Mouse (Mus musculus) macrophage (primary cell): Measurements from ENCODE around the gene 1700020D05Rik. TPM values are rescaled to one million over a fixed set of nuclear protein-coding genes. Genes with fewer than 3 reads are reported as not detected.
"Not testable (repeated sequence)": the region's sequence is repeated elsewhere in the genome, so short reads cannot be mapped to it uniquely, and the experiment has no call there.

Experiments used
- H3K27ac ChIP-seq: fragments of 350-480 bp; formaldehyde crosslinking; 2 replicates; pipeline ENCODE4 v1.9.0; 2021
- H3K36me3 ChIP-seq: fragments of 350-480 bp; formaldehyde crosslinking; 2 replicates; pipeline ENCODE4 v1.9.0; 2021; ENCODE audit errors: inconsistent target
- H3K4me3 ChIP-seq: fragments of 350-480 bp; formaldehyde crosslinking; 2 replicates; pipeline ENCODE4 v1.9.0; 2021; ENCODE audit errors: inconsistent target
- H3K79me2 ChIP-seq: fragments of 350-480 bp; formaldehyde crosslinking; 2 replicates; pipeline ENCODE4 v1.9.0; 2021; ENCODE audit errors: inconsistent target
- WGBS: methylation state at CpG from one replicate; pipeline ENCODE4 v1.1.7; 2026; ENCODE audit warnings: inconsistent platforms; ENCODE audit not compliant: missing documents; 5-methylcytosine and 5-hydroxymethylcytosine counted together
- polyA plus RNA-seq: library from polyadenylated mRNA; stranded (reverse); fragments of 250-400 nt; gene quantifications from 3 replicates; pipeline ENCODE4 v1.2.4, GENCODE M21; 2018; ENCODE audit warnings: inconsistent platforms

Gene 1700020D05Rik
- polyA plus RNA-seq, 1 experiment from 2014 or later, result 0.34 TPM

DNA sequence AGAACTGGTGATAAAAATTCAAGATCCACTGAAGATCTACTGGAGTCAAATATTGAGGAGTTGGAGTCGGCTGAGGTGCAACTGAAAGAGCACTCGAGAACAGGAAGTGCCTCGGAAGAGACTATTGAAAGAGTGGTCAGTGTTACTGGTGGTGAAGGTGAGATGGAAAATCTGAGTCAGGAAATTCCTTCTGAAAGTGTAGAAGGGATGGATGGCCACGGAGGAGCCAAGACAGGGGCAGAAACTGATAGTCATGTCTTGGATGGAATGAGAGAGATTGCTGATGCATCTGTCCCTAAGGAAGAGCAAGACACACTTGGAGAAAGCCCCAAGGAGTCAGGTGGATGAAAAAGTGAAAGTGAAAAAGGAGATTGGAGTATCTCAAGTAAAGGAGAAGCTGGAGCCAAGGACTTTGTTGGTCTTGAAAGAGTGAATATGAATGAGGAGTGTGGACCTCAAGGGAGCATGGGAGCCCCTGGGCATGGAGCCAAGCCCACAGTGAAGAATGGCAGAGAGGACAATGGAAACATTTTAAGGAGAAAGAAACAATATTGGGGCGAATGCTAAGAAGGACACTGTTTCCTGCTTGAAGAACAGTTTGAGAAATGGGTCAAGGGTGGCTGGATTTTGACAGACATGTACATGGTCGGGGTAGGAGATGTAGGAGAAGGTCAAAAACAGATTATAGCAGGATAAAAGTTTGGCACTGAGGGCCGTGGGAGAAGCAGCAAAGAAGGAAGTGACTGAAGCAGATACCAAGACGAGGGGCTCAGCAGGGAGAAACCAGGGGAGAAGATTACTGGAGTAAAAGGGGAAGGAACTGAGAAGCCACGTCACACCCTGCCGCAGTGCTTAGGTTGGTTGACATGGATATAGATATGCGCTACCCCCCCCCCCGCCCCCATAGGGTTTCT lies 8.8 kb upstream of the 1700020D05Rik start:
- H3K27ac ChIP-seq, result peak overlapping the region; percentile 78

DNA sequence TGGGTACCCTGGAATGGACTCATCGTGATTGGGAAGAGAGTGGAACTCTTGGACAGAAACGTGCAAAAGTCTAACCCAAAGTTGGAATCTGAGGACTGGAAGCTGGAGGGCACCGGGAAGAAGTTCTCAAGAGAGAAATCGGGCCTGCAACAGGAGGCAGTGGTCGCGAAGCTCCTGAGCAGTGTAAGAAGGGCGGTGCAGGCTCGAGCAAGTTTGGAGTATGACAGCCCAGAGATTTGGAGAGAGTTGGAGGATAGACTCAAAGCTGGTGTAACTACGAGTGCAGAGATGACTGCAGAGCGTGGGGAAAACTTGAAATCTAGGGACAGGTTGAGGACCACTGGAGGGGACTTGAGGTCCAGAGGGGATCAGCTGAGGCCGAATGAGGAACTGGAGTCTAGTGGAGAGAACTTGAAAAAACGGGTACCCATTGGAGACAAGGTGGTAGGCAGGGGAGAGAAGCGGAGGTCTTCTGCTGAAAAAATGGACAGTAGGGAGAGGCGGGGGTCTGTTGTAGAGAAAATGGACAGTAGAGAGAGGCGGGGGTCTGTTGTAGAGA lies 7.6 kb upstream of the 1700020D05Rik start:
- 12% methylated on average over 15 of the region's 15 CpGs for WGBS

More for the DNA sequence above, 8.8 kb upstream of the 1700020D05Rik start:
- no peaks in the 10 kb centered on the region for H3K36me3 ChIP-seq
- peak overlapping the region; percentile 71 for H3K4me3 ChIP-seq
- WGBS, result 6% methylated on average over 11 of the region's 12 CpGs
- H3K79me2 ChIP-seq, result peaks cover 45% of the 10 kb centered on the region

DNA sequence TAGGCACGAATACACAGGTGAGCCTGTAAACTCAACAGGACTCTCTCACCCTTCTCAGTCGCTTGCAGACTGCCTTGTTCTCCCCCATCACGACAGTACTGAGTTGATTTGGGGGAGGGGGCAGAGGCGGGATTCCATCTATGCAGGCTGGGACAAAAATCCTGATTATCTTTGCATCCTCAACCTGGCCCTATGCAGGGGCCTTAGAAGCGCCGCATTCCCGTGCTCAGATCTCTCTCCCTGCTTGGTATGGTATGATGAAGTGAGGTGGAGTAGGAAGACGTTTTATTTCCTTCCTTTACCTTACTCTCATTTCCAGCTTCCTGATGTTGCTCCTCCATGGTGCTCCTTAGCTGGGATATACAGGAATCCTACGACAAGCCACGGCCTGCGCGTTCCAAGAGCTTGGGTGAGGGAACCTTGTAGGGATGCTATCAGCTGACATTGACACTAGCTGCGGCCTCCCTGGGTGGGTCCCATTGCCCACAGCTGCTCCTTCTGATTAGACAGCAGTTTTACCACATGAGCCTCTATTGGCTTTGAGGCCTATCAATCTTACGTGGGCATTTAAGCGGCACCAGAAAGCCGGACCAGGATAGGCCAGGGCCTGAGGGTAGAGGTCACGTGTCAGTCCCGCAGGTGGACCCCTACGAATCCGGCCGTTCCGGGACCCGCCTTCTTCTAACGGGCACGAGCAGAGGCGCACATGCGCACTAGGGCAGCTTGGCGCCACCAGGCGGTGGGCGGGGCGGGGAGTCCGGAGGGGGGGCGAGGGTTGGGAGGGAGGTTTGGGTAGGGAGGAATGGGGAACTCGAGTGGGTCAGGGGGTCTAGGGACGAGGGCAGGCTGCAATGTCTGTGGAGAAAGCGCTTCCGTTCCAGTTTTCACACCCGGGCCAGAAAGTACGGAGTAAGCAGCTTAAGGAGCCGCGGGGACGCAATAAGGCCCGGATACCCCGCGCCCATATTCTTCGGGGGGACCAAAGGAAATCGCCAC lies 6.7 kb upstream of the 1700020D05Rik start, which contains the start of gene Snx32:
Gene Snx32 (minus strand): TSS at position 508 of the 996 bp plus-strand sequence.
- Histone ChIP-seq H3K4me3 (peak within 1 kb of the TSS; percentile 86), H3K27ac (peak within 1 kb of the TSS; percentile 89), H3K36me3 (no peaks in the 10 kb centered on the region), H3K79me2 (peaks cover 65% of the 10 kb centered on the region)
- 2% methylated on average over 46 of the region's 47 CpGs for WGBS

More for the DNA sequence above, 7.6 kb upstream of the 1700020D05Rik start:
- peak overlapping the region; percentile 71 for H3K4me3 ChIP-seq
- no peaks in the 10 kb centered on the region for H3K36me3 ChIP-seq
- peak overlapping the region; percentile 89 for H3K27ac ChIP-seq
- peaks cover 57% of the 10 kb centered on the region for H3K79me2 ChIP-seq

DNA sequence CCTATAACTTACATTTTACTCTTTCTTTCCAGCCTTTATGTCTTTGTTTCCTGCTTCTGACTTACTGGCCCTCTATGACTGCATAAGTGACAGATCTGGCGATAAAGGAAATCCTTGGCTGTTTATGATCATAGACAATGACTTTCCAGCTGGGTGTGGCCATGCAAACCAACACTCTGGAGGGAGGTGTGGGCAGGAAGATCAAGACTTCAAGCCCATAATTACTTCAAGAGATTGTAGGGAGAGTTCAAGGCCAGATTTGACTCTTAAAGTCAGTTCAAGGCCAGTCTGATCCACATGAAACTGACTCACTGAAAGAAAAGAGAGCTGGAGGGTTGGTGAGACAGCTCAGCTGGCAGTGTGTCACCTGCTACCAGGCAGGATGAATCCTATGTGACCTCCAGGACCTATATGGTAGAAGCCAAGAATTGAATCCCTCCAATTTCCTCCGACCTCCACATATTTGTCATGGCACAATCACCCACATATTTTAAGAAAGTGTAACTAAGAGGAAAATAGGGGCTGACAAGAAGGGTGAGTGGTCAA lies 3.2 kb downstream of the 1700020D05Rik start:
- peaks cover 24% of the 10 kb centered on the region for H3K36me3 ChIP-seq
- no peak overlapping the region for H3K27ac ChIP-seq

DNA sequence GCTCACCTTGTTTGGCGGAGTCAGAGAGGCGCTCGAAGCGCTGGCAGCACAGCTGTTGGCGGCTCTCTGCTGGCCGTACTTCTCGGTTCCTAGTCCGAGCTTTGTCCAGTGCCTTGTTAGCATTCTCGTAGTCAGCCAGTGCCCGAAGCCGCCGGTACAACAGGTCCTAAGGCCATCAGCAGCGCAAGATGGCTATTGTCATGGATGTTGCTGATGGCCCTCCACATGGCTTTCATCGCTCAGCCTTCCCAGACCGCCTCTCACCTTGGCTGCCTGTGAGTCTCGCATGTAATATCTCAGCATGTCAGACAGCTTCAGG lies 7.6 kb downstream of the 1700020D05Rik start:
- peaks cover 42% of the 10 kb centered on the region for H3K36me3 ChIP-seq
- peaks cover 58% of the 10 kb centered on the region for H3K79me2 ChIP-seq
- H3K27ac ChIP-seq, result no peak overlapping the region
- 95% methylated on average over 16 of the region's 16 CpGs for WGBS
- H3K4me3 ChIP-seq, result no peak overlapping the region

More for the DNA sequence above, 3.2 kb downstream of the 1700020D05Rik start:
- 94% methylated on average over 2 of the region's 2 CpGs for WGBS
- no peak overlapping the region for H3K4me3 ChIP-seq
- peaks cover 63% of the 10 kb centered on the region for H3K79me2 ChIP-seq

DNA sequence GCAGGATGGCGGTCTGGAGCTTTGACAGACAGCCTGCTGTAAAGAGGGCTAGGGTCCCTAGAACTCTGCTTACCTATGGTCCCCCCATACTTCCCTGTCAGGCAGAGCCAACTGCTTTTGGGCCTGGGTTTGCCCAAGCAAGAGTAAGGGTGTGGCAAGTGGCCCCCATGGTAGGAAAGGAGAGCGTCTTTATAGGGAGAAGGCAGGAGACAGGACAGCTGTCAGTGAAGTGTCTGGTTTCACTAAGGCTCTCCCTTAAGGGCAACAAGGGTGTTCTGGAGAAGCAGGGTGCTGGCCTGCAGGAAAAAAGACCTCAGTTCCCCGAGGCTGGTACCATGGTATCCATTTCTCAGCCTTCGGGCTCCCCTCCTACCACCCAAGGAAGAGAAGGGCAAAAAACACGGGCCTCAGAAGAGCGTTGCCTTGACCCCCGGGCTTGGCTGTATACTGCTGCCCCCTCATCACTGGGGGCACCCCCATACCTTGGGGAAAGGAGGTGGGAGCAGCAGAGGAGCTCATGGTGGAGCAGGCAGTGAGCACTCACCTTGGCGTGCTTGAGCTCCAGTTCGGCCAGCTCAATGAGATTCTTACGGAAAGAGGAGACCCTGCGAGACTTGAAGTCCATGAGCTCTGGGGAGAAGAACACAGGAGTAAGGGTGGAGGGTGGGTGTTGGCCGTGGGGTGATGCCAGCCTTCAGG lies 8.1 kb downstream of the 1700020D05Rik start:
- Histone ChIP-seq H3K4me3 (no peak overlapping the region), H3K79me2 (peaks cover 53% of the 10 kb centered on the region), H3K27ac (no peak overlapping the region), H3K36me3 (peaks cover 42% of the 10 kb centered on the region)
- WGBS, result 95% methylated on average over 12 of the region's 12 CpGs

DNA sequence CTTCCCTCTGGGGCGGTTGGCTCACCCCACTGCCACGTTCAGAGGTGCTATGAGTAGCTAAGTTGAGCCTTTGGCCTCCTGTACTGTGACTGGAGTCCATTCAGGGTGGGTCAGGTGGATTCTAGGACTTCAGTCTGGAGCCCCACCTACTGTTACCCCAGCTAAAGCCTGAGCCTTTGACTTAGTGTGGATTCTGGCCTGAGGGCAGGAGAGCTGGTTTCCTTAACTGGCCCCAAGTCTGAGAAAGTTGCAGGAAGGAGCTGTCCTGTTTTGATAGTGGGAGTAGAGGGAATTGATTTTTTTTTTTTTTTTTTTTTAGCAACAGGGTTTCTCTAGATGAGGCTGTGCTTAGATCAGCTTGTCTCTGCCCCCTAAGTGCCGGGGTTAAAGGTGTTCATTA lies 9.3 kb downstream of the 1700020D05Rik start:
- H3K79me2 ChIP-seq, result peaks cover 46% of the 10 kb centered on the region
- no peak overlapping the region for H3K27ac ChIP-seq
- WGBS, result 100% methylated on average over 1 of the region's 3 CpGs
- H3K4me3 ChIP-seq, result no peak overlapping the region
- peaks cover 42% of the 10 kb centered on the region for H3K36me3 ChIP-seq

DNA sequence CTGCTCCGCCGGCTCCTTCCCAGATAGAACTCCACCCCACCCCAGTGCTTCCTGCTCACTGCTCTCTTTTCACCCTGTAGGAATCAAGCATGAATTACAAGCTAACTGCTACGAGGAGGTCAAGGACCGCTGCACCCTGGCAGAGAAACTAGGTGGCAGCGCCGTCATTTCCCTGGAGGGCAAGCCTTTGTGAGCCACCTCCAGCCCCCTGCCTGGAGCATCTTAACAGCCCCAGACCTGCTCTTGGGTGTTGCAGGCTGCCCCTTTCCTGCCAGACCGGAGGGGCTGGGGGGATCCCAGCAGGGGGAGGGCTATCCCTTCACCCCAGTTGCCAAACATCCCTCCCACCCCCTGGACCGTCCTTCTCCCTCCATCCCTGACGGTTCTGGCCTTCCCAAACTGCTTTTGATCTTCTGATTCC lies 10.3 kb downstream of the 1700020D05Rik start:
- not testable (repeated sequence) for H3K27ac ChIP-seq, H3K4me3 ChIP-seq
- Histone ChIP-seq H3K79me2 (peaks cover 46% of the 10 kb centered on the region), H3K36me3 (peaks cover 42% of the 10 kb centered on the region)
- WGBS, result 87% methylated on average over 7 of the region's 9 CpGs

DNA sequence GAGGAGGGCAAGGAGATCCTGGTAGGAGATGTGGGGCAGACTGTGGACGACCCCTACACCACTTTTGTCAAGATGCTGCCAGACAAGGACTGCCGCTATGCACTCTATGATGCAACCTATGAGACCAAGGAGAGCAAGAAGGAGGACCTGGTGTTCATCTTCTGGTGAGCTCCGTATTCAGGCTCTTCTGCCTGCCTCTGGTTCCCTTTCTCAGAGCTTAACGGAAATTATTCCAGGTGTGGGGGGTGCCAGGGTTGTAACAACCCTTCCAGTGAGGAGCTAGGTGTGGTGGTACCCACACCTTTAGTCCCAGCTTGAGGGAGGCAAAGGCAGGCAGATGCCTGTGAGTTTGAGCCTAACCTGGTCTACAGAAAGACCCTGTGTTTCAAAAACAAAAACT lies 10.9 kb downstream of the 1700020D05Rik start:
- Histone ChIP-seq H3K36me3 (peaks cover 42% of the 10 kb centered on the region), H3K79me2 (peaks cover 46% of the 10 kb centered on the region), H3K27ac (no peak overlapping the region), H3K4me3 (peak overlapping the region; percentile 63; the same call in 1 of the 2 replicates)
- WGBS, result 80% methylated on average over 4 of the region's 4 CpGs

DNA sequence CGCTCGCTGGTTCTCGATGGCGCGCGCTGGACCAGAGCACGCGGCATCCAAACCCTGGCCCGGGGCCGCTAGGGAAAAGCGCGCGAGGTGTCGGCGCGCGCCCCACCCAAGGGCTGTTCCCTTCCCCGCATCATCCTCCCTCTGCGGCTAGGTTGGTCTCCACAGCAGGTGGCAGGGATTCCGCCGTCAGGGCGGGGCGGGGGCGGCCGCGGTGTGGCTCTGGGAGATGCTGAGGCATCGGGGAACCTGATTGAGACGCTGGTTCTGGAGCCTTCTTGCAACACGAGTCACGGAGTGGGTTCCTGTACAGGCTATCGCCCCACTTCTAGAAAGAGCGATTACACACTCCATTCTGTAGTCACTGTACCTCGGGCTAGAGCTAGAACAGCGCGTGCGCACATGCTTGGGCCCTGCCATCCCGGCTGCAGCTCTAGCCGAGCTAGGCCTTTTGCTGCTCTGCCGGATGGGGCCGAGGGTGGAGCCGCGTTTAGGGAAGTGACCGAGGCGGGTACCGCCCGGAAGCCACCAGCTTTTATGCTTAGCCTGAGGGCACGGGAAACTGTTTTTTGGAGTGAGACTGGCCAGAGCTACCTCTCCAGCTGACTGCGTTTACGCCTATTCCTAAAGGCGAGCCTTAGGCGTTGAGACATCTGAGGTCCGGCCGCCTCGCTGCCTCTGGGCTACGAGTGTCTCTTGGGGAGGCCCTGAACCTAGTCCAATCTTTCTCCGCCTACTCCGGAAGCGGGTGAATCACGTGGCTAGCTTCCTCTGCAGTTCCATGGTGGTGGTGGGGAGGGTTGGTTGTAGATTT lies 12.5 kb downstream of the 1700020D05Rik start:
- H3K79me2 ChIP-seq, result peaks cover 52% of the 10 kb centered on the region
- peak overlapping the region; percentile 90 for H3K27ac ChIP-seq
- peak overlapping the region; percentile 63 for H3K4me3 ChIP-seq
- H3K36me3 ChIP-seq, result peaks cover 31% of the 10 kb centered on the region
- WGBS, result under 1% methylated on average over 58 of the region's 59 CpGs

DNA sequence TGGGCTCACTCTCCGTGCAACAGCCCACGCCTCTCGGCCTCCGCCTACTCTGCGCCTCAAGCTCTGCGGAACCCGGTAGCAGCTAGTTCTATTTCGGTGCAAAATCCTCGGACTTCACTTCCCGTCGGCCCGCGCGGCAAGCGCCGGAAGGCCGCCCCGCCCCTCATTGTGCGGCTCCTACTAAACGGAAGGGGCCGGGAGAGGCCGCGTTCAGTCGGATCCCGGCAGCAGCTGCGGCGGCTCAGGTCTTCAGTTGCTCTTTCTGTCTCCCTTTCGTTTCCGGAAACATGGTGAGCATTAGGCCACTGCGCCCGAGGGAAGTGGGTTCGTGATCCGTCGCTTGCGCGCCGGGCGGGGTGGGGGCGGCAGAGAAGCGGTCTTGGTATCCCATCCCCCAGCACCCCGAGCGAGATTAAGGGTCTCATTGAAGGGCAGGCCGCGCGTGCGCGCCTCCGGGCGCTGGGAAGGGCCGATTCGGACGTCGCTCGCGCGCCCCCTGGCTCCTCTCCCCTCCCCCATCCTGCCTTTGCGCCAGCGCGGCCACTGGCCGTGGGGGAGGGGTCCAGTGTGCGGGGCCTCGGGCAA lies 13.2 kb downstream of the 1700020D05Rik start, which contains the start of gene Cfl1:
Gene Cfl1 (plus strand): TSS at position 143 of the 585 bp plus-strand sequence.
- under 1% methylated on average over 57 of the region's 62 CpGs for WGBS
- H3K4me3 ChIP-seq, result peak within 1 kb of the TSS; percentile 63
- H3K36me3 ChIP-seq, result peaks cover 33% of the 10 kb centered on the region
- peaks cover 45% of the 10 kb centered on the region for H3K79me2 ChIP-seq
- peak within 1 kb of the TSS; percentile 92 for H3K27ac ChIP-seq

DNA sequence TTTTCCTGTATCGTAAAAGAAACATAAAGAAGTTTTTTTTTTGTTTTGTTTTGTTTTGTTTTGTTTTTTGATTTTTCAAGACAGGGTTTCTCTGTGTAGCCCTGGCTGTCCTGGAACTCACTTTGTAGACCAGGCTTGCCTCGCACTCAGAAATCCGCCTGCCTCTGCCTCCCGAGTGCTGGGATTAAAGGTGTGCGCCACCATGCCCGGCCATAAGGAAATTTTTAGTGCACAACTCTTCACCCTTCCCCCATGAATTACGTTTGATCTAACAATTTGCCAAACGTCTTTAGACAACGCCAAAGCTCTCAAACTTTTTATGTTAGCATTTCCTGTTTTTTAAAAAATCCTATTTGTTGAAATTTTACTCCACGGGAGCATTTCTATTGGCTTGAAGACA lies 13.9 kb downstream of the 1700020D05Rik start:
- H3K4me3 ChIP-seq, result peak overlapping the region; percentile 57
- H3K27ac ChIP-seq, result peak overlapping the region; percentile 92
- peaks cover 40% of the 10 kb centered on the region for H3K79me2 ChIP-seq
- 29% methylated on average over 10 of the region's 10 CpGs for WGBS
- peaks cover 35% of the 10 kb centered on the region; the same call in 1 of the 2 replicates for H3K36me3 ChIP-seq
